Mouse (Mus musculus) brown adipose tissue, adult 24 weeks (tissue): ENCODE data around the gene Naa80. TPM values are rescaled to one million over a fixed set of nuclear protein-coding genes. Genes with fewer than 3 reads are reported as not detected.

Source experiments
- H3K27ac ChIP-seq: fragments of 200-500 bp; replicated peaks from 2 replicates; pipeline ENCODE4 v1.5.1; 2012; ENCODE audit warnings: low read depth, mild to moderate bottlenecking, low read length
- H3K4me1 ChIP-seq: fragments of 200-500 bp; 2 replicates; pipeline ENCODE4 v1.6.1; 2012; ENCODE audit warnings: low read length, mixed read lengths; ENCODE audit not compliant: control insufficient read depth, insufficient read depth, insufficient read length
- H3K4me3 ChIP-seq: fragments of 200-500 bp; 2 replicates; pipeline ENCODE4 v1.5.1; 2012; ENCODE audit warnings: low read depth, mild to moderate bottlenecking, low read length, moderate library complexity; ENCODE audit not compliant: insufficient read depth
- polyA plus RNA-seq: library from polyadenylated mRNA; stranded (reverse); fragments of >200 nt; gene quantifications from 2 replicates; pipeline ENCODE4 v1.2.4, GENCODE M21; 2012; ENCODE audit not compliant: missing spikeins, insufficient read depth, insufficient read length

Gene Naa80
- polyA plus RNA-seq = 25.9 and 31.3 TPM in 2 replicates

- Histone ChIP-seq H3K4me3 (peak within 1 kb of the TSS; percentile 71), H3K27ac (peak within 1 kb of the TSS; percentile 57), H3K4me1 (peaks cover 9% of the 10 kb centered on the region; the same call in 1 of the 2 replicates)
These were observed at the start of gene Naa80 for GRCm38 (mm10) chr9:107578587-107578986. Gene Naa80 (plus strand): TSS chr9:107578887.

DNA sequence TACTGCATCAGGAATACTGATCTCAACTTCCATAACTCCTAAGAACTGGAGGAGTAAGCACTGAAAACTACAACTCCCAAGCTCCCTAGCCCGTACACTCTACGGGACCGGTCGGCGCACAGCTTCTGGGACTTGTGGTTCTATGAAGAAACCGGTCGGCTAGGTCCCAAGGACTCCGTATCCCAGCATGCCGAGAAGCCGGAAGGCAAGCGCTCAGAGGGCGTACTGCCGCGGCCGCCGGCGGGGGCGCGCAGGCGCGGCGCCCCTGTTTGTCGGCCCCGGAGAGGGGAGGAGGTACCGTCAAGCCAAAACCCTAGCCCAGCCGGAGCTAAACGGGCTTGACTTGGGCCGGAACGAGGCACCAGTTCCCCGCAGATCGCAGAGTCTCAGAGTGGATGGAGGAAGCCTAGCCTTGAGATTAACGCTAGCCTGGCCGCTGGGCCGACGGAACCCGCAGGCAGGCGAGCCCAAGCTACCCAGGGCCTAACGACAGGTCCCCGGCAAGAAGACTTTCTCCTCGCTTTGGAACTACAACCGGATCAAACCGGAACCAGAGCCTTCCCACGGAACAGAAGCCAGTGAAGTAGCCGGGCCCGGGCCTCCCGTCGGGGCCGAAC lies 44.8 kb upstream of the Naa80 start, which contains the start of gene Tmem115:
TSS of gene Tmem115 (plus strand) at position 155 of the 617 bp plus-strand sequence.
- Histone ChIP-seq H3K27ac (peak within 1 kb of the TSS; percentile 80), H3K4me1 (peaks cover 13% of the 10 kb centered on the region), H3K4me3 (peak within 1 kb of the TSS; percentile 90)

- Histone ChIP-seq H3K27ac (peak overlapping the region; percentile 80), H3K4me1 (peaks cover 13% of the 10 kb centered on the region), H3K4me3 (peak overlapping the region; percentile 90)
These were observed 44.1 kb upstream of the Naa80 start for GRCm38 (mm10) chr9:107534408-107535202.

GRCm38 (mm10) chr9:107538231-107538630 lies 40.5 kb upstream of the Naa80 start:
- Histone ChIP-seq H3K27ac (no peak overlapping the region), H3K4me3 (no peak overlapping the region), H3K4me1 (peaks cover 19% of the 10 kb centered on the region)

- H3K4me3 ChIP-seq = no peak overlapping the region
- no peak overlapping the region for H3K27ac ChIP-seq
- peaks cover 19% of the 10 kb centered on the region for H3K4me1 ChIP-seq
These were observed 40.0 kb upstream of the Naa80 start for GRCm38 (mm10) chr9:107538711-107539110.

DNA sequence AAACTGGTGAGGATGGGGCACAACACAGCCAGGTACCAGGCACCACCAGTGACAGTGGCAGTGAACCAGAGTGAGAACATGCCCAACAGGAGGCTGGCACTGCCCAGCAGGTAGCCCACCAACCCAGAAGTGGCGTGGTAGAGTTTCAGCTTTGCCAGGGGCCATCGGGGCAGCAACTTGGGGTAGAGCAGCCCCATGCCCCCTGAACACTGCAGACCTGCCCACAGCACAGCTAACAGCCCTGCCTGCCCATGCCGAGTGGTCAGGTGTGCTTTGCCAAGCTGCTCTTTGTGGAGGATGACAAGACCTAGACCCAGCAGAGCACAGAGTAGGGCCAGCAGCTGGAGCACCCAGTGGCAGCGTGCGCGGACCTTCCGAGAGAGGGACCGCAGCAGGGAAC lies 38.7 kb upstream of the Naa80 start:
- Histone ChIP-seq H3K4me3 (no peak overlapping the region), H3K4me1 (peaks cover 19% of the 10 kb centered on the region), H3K27ac (no peak overlapping the region)

DNA sequence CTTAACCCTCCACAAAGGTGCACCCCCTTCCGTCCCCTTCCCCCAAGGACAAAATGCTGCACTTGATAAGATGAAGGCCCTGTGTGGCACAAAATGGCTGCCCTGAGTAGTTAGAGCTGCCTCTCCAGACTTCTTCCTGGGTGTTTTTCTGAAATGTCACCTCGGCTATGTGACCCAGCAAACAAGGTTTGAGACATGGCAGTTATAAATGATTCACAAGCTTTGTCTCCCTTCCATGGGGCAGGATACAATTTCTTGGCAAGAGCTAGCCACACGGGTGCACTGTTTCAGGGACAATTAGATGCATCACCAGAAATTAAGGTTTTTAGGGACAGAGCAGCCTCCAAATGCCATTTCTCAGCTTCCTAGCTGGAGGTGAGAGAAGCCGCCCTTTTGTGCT lies 38.3 kb upstream of the Naa80 start:
- H3K4me3 ChIP-seq = no peak overlapping the region
- H3K4me1 ChIP-seq = peaks cover 16% of the 10 kb centered on the region

DNA sequence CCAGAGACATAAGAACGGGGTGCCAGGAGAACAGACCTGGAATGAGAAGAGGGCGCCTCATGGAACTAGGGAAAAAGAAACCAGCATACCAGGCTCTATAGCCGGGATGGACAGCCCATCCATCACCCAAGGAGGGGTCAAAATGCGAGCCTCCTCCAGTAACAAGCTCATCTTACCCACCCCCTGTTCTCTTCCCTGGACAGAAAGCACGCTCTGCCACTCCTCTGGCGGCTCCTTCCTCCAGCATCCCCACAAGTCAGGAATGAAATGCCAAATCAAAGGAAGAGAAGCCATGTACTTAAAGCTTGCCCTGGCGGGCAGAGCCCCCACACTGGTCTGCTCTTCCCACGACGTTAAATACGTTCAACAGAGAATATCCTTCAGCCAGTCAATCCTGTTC lies 37.7 kb upstream of the Naa80 start:
- no peak overlapping the region for H3K27ac ChIP-seq
- peaks cover 10% of the 10 kb centered on the region for H3K4me1 ChIP-seq
- peak overlapping the region; percentile 96 for H3K4me3 ChIP-seq

More for the DNA sequence above, 38.3 kb upstream of the Naa80 start:
- no peak overlapping the region for H3K27ac ChIP-seq

DNA sequence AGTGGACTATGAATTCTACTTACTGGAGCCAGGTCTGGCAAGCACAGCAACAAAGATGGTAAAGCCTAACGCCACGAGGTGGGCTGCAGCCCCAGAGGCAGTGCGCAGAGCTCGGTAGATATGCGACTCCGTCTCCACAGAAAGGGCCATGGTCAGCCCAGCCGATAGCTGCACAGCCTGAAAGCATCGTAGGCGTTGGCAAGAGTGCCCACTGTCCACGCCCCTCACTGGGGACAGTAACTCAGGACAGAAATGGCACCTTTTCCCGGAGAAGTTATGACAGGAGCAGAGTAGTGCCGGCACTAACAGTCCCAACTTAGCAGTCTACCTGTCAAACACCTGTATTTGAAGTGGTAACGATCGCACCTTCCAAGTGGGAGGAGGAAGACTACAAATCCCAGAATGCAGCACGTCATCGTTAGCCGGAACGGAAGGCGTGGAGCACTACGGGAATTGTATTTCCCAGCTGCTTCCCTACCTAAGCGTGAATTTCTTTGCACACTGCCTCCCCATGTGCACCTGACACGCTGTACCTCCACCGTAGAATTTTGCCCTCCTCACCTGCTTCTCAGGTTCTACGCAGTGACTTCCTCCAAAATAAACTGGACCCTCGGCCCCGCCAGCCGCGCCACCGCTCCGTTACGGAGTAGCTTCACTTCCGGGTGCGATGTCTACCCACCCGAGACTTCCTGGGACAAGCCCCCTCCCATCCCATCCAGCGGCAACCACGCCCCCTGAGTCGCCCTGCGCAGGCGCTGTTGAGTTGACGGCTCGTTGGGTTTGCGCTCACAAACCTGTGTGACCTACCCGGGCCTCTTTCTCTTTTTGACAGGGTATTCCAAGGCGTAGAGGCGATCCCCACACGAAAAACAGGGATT lies 37.0 kb upstream of the Naa80 start, which contains the start of the genes Cyb561d2 and Nprl2:
TSS of gene Cyb561d2 (minus strand) at position 720 of the 878 bp plus-strand sequence.
TSS of gene Nprl2 (plus strand) at position 753 of the 878 bp plus-strand sequence.
- H3K27ac ChIP-seq = peak within 1 kb of the TSS; percentile 88

DNA sequence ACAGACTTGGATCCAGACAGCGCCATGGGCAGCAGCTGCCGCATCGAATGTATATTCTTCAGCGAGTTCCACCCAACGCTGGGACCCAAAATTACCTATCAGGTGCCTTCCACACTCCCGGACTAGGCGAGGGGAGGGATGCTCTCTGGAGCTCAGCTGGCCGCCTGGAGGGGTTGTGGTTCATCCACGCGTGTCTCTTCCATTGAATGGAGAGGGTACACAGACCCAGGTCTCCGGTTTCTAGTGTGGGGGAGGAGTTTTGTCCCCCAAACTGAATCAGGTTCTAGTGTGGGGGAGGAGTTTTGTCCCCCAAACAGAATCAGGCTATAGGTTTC lies 36.4 kb upstream of the Naa80 start:
- Histone ChIP-seq H3K4me3 (peak overlapping the region; percentile 96), H3K27ac (peak overlapping the region; percentile 72), H3K4me1 (peaks cover 5% of the 10 kb centered on the region; the same call in 1 of the 2 replicates)

More for the DNA sequence above, 37.0 kb upstream of the Naa80 start, which contains the start of the genes Cyb561d2 and Nprl2:
- peaks cover 7% of the 10 kb centered on the region for H3K4me1 ChIP-seq
- H3K4me3 ChIP-seq = peak within 1 kb of the TSS; percentile 96

DNA sequence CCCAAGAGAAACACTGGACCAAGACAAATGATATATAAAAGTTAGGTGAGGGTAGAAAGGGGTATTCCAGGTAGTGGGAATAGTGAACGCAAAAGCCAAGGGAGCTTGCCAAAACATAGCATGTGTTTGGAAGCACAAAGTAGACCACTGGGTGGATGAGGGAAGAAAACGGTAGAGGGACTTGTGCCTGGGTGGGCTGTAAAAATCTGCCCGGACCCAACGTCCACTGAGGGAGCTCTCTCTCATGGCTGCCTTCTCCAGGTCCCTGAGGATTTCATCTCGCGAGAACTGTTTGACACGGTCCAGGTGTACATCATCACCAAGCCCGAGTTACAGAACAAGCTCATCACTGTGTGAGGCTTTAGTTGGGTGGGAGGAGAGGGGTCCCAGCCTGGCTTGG lies 36.0 kb upstream of the Naa80 start:
- Histone ChIP-seq H3K27ac (no peak overlapping the region), H3K4me3 (peak overlapping the region; percentile 96), H3K4me1 (peaks cover 5% of the 10 kb centered on the region; the same call in 1 of the 2 replicates)

DNA sequence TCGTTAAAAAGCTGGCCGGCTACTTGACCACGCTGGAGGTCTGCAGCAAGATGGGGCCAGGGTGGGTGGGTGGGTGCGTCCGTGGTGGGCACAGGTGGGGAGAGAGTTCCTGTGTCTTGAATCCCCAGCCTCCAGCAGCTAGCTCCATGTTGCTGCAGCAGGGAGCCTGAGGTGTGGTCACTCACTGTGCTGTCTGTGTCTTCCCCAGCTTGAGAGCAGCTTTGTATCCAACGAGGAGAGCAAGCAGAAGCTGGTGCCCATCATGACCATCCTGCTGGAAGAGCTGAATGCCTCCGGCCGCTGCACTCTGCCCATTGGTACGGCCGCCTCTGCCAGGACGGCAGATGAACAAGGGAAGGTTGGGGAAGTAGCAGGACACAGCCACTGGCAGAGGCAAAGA lies 35.4 kb upstream of the Naa80 start:
- Histone ChIP-seq H3K4me1 (peaks cover 5% of the 10 kb centered on the region; the same call in 1 of the 2 replicates), H3K4me3 (no peak overlapping the region)

GRCm38 (mm10) chr9:107544196-107544700 lies 34.4 kb upstream of the Naa80 start:
- H3K4me1 ChIP-seq = peaks cover 5% of the 10 kb centered on the region; the same call in 1 of the 2 replicates
- no peak overlapping the region for H3K27ac ChIP-seq
- H3K4me3 ChIP-seq = no peak overlapping the region

More for the DNA sequence above, 35.4 kb upstream of the Naa80 start:
- H3K27ac ChIP-seq = no peak overlapping the region

DNA sequence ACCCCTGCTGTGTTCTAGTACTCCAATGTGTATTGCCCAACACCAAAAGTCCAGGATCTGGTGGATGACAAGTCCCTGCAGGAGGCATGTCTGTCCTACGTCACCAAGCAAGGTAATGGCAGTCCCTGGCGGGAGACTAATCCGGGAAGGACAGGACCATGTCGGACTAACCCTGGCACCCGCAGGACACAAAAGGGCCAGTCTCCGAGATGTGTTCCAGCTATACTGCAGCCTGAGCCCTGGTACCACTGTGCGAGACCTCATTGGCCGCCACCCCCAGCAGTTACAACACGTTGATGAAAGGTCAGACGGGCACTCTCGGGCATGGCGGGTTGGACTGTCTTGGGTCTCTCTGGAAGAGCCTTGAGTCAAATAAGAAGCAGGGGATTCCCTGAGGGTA lies 34.0 kb upstream of the Naa80 start:
- no peak overlapping the region for H3K4me3 ChIP-seq
- peaks cover 5% of the 10 kb centered on the region; the same call in 1 of the 2 replicates for H3K4me1 ChIP-seq
- H3K27ac ChIP-seq = no peak overlapping the region
